Mouse (Mus musculus) mesoderm, embryonic 11.5 days (tissue): ENCODE measurements around the gene Aco2.
"Not testable (repeated sequence)": the region's sequence is repeated elsewhere in the genome, so short reads cannot be mapped to it uniquely, and the experiment has no call there.

Experiments
- DNase-seq: peaks from one replicate; pipeline ENCODE4 v3.0.0-alpha.2; 2012; ENCODE audit warnings: low read depth, low spot score

Gene Aco2

DNA sequence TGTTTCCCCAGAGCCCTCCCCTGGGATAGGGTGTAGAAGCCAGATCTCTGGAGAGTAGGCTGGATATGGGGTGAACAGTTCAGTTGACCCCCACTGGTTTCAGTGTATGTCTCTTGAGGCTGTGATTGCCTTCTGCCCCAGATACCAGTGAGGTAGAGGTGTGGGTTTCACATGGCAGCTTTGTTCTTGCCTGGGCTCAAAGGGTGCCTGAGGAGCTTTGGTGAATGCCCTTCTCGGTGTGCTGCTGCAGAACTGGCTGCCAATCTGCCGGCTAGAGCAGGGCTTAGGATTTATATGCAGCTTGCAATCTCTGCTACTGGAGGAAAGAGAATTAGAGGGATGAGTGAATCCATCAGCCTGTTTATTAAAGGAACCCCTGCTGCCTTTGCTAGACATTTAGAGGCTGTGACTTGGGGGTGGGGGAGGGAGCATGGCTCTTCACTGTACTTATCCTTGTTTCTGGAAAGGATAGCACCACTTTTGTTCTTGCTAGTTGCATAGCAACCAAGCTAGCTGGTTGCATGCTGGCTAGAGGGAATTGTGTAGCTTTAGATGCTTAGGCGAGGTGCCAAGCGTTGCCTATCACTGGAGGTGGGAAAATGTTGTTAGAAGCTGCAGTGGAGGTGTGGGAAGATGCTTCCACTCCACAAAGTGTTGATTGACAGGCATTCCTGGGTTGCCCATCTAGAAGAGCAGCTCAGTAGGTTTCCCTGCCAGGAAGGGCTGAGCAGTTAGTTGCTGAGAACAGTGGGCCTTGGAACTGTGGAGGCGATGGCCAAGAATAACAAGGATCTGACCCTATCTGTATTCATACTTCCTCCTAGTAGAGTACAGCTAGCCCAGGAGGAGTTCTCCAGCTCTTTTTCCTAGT is 7.7 kb downstream of the Aco2 start:
- no peak for DNase-seq

DNA sequence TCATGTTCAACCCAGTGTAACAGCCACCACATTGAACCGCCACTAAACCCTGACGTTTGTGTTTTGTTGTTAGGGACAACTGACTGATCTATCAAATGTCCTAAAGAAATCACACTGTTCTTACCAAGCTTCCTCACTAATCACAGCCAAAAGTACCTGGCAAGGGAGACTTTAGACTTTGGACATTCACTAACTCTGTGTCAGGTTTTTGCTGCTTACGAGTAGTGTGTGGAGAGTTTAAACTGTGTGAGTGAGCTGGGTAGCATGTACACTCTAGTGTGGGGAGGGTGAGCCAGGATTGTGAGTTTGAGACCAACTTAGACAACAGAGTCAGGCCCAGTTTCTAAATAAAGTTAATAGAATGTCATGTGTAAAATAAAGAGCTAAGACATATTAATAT is 10.2 kb downstream of the Aco2 start:
- DNase-seq: no peak

DNA sequence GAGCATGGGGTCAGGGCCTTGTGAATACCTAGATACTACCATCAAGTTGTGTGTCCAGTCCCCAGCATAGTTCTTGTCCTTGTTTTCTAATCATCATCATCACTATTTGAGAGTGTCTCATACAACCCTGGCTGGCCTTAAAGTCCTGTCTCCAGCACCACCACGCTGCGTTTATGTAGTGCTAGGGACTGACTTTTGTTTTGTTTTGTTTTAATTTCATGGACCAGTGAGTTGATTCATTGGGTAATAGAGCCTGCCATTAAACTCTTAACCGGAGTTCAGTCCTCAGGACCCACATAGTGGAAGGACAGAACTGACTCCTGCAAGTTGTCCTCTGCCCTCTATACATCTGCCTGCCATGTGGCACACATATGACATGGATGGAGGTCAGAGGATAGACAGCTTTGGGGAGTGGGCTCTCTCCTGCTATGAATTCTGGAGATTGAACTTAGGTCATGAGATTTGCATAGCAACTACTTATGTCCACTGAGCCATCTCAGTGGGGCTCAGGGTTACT is 13.4 kb downstream of the Aco2 start:
- DNase-seq: no peak

DNA sequence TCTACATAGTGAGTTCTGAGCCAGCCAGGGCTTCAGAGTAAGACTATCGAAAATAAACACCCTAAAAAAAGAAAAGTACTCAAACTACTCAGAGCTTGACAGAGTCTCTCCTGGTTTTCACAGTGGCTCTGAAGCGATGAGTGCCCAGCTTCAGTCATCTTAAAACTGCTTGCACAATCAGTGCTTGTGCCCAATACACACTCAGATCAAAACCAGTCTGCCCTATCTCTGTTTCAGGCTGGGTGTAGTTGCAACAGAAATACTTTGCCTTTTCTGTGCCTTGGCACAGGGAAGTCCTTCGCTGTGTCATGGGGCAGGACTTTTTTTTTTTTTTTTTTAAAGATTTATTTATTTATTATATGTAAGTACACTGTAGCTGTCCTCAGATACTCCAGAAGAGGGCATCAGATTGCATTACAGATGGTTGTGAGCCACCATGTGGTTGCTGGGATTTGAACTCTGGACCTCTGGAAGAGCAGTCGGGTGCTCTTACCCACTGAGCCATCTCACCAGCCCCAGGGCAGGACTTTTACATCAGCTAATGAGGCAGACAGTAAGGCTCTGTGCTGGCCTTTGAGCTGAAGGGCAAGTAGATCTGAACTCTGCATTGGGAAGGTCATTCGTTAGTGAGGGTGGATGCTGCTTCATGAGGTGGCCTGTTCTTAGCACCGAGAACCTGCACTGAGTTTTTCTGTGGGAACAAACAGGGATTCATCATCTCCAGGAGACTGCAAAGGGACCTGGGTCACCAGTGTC is 14.9 kb downstream of the Aco2 start:
- no peak for DNase-seq

DNA sequence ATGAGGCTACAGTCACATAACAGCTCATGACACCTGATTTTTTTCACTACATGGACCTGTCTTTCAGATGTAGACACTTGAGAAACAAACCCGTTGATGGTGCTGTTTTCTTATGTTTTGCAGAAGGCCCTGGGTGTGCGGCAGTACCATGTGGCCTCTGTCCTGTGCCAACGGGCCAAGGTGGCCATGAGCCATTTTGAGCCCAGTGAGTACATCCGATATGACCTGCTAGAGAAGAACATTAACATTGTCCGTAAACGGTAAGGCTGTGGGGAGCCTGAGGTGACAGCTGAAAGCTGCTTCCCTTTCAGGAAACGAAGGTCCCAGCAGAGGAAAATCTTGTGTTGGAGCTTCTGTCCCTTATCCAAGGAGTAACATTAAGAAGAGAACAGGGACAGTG is 17.1 kb downstream of the Aco2 start:
- no peak for DNase-seq

DNA sequence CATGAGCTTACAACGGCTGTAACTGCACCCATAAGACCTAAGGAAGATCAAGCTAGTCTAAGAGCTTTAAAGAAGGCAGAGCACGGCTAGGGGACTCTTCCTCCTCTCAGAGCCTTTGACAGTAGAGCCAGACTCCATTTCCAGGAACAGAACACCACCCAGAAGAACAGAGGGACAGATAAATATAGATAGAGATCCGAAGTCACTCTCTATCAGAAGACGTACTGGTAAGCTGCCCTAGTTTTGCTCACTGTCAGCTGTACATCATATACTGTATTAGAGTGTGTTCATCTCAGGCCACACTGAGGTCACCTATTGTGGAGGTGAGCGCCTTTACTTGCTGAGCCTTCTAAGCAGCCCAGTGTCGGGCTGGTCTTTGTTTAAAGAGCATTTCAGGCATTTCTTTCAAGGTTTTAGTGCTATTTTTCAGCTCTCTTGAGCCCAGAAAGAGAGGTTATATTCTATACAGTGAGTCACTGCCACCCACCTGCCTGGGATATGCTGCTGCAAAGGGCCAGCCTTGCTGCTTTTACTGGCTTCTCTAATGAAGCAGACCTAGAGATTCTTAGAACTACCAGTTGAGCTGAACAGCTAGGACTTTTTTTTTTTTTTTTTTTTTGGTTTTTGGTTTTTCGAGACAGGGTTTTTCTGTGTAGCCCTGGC is 19.2 kb downstream of the Aco2 start:
- DNase-seq: no peak

DNA sequence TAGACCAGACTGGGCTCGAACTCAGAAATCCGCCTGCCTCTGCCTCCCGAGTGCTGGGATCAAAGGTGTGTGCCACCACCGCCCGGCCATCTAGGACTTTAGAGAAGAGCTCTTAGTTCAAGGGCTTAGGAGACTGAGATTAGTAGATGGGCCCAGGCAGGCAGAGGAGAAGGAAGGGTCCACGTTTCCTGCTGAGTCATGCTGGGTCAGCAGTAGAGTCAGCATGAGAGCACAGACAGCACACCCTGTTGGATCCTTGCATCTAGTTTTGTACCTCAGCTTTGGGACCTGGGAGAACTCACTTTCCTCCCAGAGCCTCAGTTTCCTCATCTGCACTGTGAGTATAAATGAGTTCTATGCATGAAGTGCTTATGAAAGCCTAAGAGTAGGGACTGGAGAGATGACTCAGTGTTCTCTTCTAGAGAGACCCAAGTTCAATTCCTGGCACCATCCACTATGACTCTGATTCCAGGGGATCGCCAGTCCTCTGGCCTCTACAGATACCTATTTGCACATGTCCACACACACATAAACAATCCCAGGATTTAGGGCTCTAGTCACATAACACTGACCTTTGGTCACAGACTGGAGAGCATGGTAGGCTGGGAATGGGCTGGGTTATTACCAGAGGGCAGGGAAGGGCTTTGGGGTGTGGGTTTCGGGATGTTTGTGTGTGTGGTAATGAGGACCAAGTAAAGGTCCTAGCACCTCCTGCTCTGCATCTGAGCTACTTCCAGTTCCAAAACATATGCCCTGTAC is 19.9 kb downstream of the Aco2 start:
- peak; percentile 7 for DNase-seq

DNA sequence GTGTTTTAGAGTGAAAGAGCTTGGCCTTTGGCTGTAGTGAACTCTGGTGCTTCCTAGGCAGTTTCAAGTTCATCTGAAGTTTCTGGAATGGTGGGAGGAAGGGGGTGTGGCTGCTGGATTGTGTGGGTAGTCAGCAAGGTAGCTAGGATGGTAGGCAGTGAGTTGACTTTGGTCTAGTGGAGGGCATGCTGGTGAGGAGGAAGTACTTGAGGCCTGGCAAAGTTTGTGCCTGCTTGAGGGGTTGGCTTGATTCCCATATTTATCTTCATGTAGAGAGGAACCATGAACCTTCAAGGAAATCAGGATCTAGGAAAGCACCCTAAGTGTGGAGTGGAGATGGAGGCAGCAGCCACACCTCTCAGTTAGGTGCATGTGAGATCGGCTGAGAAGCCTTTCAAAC is 21.9 kb downstream of the Aco2 start:
- DNase-seq: no peak

DNA sequence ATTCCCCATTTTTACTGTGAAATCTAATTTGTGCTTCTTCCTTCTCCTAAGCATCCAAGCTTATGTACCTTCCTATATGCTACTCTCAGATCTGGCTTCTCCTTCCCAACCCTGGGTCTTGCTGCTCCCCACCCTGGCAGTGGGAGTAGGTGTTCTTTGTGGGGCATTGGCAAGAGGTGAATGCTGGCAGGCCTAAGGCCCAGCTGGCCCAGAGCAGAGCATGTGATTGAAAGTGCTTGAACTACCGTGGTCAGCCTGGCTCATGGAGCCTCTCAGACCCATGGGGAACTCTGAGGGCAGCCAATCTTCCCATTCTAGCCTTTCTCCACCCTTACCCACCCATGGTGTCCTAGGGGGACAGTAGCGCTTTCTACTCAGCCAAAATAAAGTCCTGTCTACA is 24.3 kb downstream of the Aco2 start:
- no peak for DNase-seq

DNA sequence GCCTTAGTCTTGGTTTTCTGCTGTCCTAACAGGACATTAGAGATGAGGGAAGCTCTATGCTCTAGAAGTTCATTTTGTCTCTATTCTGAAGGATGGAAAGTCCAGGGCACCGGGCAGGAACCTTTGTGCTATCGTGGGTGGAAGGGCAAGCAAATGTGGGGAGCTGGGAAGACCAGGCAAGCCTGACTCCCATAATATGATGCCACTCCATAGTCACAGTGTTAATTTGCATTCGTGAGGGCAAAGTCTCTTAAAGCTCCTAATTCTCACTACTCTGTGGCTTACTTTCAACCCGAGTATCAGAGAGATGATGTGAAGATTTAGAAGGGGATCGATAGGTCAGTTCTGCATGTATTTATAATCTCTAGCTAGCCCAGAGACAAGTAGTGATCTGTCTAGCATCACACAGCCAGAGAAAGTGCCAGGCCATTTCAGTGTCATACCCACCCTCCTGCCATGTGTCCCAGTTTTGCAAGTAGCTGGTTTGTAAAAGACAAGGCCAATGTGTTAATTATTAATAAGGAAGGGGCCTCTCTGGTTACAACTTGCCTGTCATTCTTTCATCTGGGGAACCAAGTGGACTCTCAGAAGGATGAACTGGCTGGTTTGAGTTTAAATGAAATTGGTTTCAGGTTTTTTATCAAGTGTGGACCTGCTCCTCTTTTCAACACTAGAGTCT is 25.6 kb downstream of the Aco2 start:
- no peak for DNase-seq

DNA sequence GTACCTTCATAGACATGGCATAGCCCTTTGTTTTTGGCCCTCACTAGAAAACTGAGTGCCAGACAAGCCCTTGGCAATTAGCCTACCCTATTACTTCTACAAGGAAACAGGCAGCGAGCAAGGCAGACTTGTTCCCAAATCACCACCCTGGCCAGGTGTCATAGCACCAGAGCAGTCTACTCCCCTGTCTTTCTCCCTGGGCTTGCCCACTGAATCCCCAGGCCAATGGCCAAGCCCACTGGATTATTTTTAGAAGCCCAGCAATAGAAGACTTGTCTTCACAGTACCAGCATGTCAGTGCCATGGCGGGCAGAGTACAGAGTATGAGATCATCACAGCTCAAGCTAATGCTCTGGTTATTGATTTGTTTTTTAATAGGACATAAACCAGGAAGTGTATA is 26.6 kb downstream of the Aco2 start:
- DNase-seq: no peak

DNA sequence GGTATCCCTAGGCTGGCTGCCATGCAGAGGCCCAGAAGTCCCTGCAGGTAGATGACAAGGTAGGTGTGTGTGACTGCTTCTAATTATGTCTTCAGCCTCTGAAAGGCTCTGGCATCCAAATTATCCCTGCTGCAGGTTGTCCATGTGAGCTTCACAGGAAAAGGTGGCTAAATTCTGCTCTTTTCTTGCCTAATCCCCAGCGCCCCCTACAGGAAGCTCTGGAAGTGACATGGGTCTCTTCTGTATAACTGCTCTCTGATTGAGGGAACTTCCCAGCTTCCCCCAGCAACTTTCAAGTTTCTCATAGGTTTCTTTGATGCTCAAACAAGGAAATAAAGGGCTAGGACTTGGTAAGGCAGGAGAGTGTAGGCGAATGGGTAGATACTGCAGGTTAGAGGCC is 32.8 kb downstream of the Aco2 start:
- DNase-seq: peak; percentile 67

DNA sequence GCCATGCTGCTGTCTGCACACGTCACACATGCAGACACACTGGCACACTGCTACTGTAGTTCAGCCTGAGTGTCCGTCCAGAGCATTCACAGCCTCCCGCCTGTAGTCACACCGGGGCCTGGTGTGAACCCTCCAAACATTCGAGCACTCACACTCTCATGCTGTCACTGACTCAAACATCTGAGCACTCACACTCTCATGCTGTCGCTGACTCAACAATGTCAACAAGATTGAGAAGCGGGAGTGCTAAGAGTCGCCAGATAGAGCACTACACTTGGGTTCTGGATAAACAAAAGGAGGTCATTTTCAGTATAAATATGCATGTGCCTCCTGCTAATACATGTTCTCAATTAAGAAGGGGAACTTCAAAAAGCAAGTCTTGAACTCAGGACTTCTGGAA is 35.8 kb downstream of the Aco2 start:
- DNase-seq: no peak

DNA sequence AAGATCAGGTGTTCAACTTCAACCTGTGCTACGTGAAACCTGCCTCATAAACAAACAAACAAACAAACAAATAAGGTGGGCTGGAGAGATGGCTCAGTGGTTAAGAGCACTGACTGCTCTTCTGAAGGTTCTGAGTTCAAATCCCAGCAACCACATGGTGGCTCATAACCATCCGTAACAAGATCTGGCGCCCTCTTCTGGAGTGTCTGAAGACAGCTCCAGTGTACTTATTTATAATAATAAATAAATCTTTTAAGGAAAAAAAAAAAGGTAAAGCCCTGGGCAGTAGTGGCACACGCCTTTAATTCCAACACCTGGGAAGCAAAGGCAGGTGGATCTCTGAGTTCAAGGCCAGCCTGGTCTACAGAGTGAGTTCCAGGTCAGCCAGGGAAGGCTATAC is 36.7 kb downstream of the Aco2 start:
- not testable (repeated sequence) for DNase-seq

DNA sequence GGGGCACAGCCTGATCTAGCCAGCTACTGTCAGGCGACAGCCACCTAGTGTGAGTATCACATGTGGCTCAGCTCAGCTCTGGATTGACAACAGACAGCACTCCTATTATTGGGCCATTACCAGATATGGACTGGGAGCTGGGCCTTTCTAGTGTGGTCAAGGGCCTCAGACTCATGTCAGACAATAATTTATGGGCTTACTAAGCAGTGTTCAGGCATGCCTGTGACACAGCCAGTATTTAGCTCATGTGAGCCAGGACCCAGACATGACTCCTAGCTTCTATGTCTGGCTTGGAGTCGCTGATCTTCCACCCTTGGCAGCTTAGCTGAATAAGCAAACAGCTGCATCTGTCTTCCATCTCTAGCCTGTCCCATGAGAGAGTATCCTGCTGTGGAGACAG is 40.4 kb downstream of the Aco2 start:
- DNase-seq: no peak

DNA sequence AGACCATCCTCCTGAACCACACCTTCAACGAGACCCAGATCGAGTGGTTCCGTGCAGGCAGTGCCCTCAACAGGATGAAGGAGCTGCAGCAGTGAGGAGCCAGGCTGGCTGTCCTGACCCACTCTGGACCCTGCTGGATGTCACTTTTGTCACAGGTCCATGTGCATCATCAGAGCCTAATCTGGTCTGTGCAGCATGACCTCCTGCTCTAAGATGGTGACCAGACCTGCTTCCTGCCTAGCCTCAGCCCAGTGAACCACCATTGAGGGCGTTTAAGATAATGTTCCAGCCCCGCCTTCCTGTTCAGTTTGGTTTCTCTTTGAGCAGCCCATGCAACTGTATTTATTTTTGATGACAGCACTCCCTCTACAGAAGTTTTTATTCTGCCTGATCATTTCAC is 42.6 kb downstream of the Aco2 start:
- DNase-seq: no peak

DNA sequence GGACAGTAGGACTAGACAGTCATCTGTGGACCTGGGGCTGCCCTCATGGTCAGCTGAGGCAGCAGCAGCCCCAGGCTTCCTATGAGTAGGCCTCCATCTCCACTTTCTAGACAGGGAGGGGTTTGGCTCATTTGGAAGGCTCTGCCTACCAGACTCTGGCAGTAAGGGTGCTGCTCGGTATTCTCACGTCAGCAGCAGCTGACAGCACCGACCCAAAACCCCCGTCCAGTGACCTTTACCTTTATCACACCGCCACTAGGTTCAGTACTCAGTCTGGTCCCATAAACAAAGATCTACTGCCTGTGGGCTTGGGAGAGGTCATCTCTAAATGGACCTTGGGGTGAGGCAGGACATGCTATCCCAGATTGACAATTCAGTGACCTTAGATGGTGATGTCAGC is 43.6 kb downstream of the Aco2 start:
- no peak for DNase-seq

DNA sequence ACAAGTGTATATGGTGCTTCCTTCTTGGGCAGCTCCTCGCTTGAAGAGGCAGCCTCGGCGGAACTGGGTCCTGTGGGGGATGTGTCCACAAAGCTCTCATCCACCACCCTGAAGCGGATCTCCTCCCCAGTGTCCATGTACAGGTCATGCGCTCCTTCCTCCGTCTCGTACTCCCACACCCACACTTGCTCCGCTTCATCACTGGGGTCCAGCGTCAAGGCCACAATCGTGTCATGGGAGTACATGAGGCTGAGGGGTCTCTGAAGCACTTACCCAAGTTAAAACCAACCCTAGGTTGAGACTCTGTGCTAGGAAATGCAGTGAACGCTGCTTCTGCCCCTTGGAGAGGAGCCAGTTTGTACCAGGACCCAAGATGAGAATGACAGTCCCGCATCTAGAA is 45.1 kb downstream of the Aco2 start:
- no peak for DNase-seq

DNA sequence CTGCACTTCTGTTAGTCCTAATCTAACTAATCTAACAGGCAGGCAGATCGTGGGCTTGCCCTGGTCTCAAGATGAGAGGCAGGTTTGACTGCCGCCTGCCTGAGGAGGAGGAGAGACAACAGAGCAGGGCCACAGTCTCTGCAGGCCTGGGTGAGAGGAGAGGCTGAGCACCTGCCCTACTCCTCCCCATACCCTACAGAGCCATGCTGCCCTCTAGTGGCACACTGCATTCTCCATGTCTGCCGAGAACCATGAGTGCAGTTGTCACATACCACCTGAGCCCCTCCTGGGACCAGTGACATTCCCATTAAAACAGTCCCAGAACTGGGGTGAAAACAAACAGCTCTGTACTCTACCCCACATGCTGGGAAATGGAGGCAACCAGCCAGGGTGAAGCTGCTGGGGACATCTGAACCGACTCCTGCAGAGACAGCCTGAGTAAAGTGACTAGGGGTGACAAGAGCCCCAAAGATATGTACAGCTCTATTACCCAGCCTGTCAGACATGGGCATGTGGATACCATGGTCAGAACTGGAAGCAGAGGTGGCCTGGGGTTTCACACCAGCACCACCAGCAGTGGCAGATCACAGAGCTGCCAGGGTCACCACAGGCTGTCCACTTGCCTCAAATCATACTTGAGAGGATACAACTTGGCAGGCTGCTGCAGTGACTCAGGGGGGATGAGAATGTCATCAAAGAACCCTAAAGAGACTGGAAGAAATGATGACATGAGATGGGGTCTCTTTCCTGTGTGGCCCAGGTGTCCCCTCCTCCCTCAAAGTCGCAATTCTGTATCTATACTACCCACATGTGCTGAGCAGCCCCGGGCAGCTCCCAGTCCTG is 45.7 kb downstream of the Aco2 start:
- DNase-seq: peak; percentile 56

DNA sequence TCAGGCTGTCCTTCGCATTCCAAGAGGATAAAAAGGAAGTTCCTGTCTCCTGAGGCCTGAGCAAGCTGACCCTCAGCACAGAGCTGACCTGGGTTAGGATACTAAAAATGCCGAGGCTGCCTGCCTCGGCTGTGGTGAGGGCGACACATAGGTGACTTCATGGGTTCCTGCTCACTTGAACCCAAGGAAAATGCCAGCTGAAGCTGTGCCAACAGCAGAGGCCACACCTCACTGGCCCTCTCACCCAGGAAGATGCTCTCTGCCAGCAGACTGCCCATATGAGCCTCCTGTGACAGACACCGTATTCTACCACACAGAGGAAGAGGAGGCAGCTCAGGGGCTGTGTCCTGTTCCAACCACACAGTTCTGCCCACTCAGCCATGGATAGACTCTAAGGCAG is 47.0 kb downstream of the Aco2 start:
- DNase-seq: no peak
